Mouse (Mus musculus) liver, postnatal 0 days (tissue): ENCODE measurements at regions not wholly inside any gene's neighbourhood (a gene's known extent, or its start where the extent isn't known, plus 50 kb on each side); places are given as distances from the start of the nearest gene placed in this dataset.

Source experiments
- CTCF ChIP-seq: sonication (generic); IDR thresholded peaks from 2 replicates; pipeline ENCODE4 v1.5.1; 2016; ENCODE audit warnings: antibody characterized with exemption, low read depth
- EP300 ChIP-seq: IDR thresholded peaks from 2 replicates; pipeline ENCODE4 v1.6.1; 2016; ENCODE audit warnings: antibody characterized with exemption, low read depth, mild to moderate bottlenecking

- TF ChIP-seq CTCF: no peak
- TF ChIP-seq EP300: no peak
These were observed 456.2 kb downstream of the Zfp704 start for GRCm38 (mm10) chr3:9153690-9154089.
